Mouse (Mus musculus): ENCODE results near the gene Mgat5. TPM values are rescaled to one million over a fixed set of nuclear protein-coding genes. Genes with fewer than 3 reads are reported as not detected.

Mgat5 gene
- polyA plus RNA-seq, 2 experiments = 6.6 to 8.4 TPM

GRCm38 (mm10) chr1:127305582-127305981 lies 100.8 kb downstream of the Mgat5 start:
- WGBS = 79% methylated on average over 2 of the region's 2 CpGs
- no peak overlapping the region for H3K9ac ChIP-seq (ENCODE audit: low read depth, low read length, severe bottlenecking)
- no peak for TF ChIP-seq POLR2A (IDR thresholded peaks at IDR 0.05; ENCODE audit: borderline replicate concordance, extremely low read depth, insufficient read depth, insufficient read length)
- no peaks in the 10 kb centered on the region for H3K9me3 ChIP-seq (ENCODE audit: control insufficient read depth, low read length)
- H3K27me3 ChIP-seq (ENCODE audit: control insufficient read depth, insufficient read depth, low read length) = no peaks in the 10 kb centered on the region
- no peak overlapping the region for H3K27ac ChIP-seq (replicated peaks; ENCODE audit: low read depth, low read length)
- DNase-seq (ENCODE audit: low spot score) = no peak
- no peaks in the 10 kb centered on the region for H3K36me3 ChIP-seq (ENCODE audit: control insufficient read depth, insufficient read depth, low read length)
- no peaks in the 10 kb centered on the region for H3K4me1 ChIP-seq (ENCODE audit: control insufficient read depth, insufficient read depth, low read length)
- no peak for ATAC-seq (ENCODE audit: low FRiP score, low read depth)
- H3K4me2 ChIP-seq (replicated peaks; ENCODE audit: low read depth, low read length, severe bottlenecking) = no peak overlapping the region
- no peak overlapping the region for H3K4me3 ChIP-seq (replicated peaks; ENCODE audit: low read length)

DNA sequence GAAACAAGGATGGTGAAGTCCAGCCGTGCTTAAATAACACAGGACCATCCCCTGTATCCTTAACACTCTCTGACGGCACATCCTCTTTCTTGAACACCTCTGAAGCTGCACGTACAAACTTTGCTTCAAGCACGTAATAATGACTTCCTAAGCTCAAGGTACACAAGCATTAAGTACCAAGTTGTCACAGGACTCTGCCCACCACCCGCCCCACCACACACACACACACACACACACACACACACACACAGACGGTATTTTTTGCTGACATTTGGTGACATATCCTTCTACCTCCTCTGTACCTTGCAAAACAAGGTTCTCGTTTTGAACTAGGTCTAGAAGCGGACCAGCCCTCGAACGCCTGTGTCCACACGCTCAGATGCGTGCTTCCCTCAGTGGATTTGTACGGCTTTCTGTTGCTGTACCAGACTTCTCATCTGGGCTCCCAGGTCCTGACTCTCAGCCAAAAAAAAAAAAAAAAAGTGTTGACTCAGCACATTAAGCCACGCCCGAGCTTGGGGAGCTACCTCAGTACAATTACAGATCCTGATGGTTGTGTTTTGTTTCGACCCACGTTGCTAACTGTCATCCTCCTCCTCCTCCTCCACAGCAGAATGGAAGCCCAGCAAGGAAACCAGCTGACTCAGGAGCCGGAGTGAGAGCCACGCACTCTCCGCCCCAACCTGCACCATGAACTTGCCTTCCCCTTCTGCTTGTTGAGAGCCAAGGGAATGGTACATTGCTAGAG lies 101.4 kb downstream of the Mgat5 start:
- no peak for ATAC-seq (ENCODE audit: low FRiP score, low read depth)
- H3K27ac ChIP-seq (replicated peaks; ENCODE audit: low read depth, low read length) = no peak overlapping the region

GRCm38 (mm10) chr1:127307361-127307760 lies 102.5 kb downstream of the Mgat5 start:
- no peak overlapping the region for H3K4me2 ChIP-seq (replicated peaks; ENCODE audit: low read depth, low read length, severe bottlenecking)
- no peaks in the 10 kb centered on the region for H3K4me1 ChIP-seq (ENCODE audit: control insufficient read depth, insufficient read depth, low read length)
- no peak overlapping the region for H3K9ac ChIP-seq (ENCODE audit: low read depth, low read length, severe bottlenecking)
- H3K27ac ChIP-seq (replicated peaks; ENCODE audit: low read depth, low read length) = no peak overlapping the region
- H3K4me3 ChIP-seq (replicated peaks; ENCODE audit: low read length) = no peak overlapping the region
- no peak for ATAC-seq (ENCODE audit: low FRiP score, low read depth)
- no peak for DNase-seq (ENCODE audit: low spot score)
- H3K27me3 ChIP-seq (ENCODE audit: control insufficient read depth, insufficient read depth, low read length) = no peaks in the 10 kb centered on the region
- H3K9me3 ChIP-seq (ENCODE audit: control insufficient read depth, low read length) = no peaks in the 10 kb centered on the region
- TF ChIP-seq POLR2A (IDR thresholded peaks at IDR 0.05; ENCODE audit: borderline replicate concordance, extremely low read depth, insufficient read depth, insufficient read length) = no peak
- H3K36me3 ChIP-seq (ENCODE audit: control insufficient read depth, insufficient read depth, low read length) = no peaks in the 10 kb centered on the region
- 79% methylated on average over 4 of the region's 4 CpGs for WGBS

More for the DNA sequence above, 101.4 kb downstream of the Mgat5 start:
- Histone ChIP-seq H3K9me3 (ENCODE audit: control insufficient read depth, low read length) (no peaks in the 10 kb centered on the region), H3K4me1 (ENCODE audit: control insufficient read depth, insufficient read depth, low read length) (no peaks in the 10 kb centered on the region), H3K36me3 (ENCODE audit: control insufficient read depth, insufficient read depth, low read length) (no peaks in the 10 kb centered on the region), H3K4me2 (replicated peaks; ENCODE audit: low read depth, low read length, severe bottlenecking) (no peak overlapping the region), H3K9ac (ENCODE audit: low read depth, low read length, severe bottlenecking) (no peak overlapping the region), H3K4me3 (replicated peaks; ENCODE audit: low read length) (no peak overlapping the region), H3K27me3 (ENCODE audit: control insufficient read depth, insufficient read depth, low read length) (no peaks in the 10 kb centered on the region)
- WGBS = 79% methylated on average over 20 of the region's 20 CpGs
- DNase-seq (ENCODE audit: low spot score) = peak; percentile 7
- TF ChIP-seq POLR2A (IDR thresholded peaks at IDR 0.05; ENCODE audit: borderline replicate concordance, extremely low read depth, insufficient read depth, insufficient read length) = no peak

DNA sequence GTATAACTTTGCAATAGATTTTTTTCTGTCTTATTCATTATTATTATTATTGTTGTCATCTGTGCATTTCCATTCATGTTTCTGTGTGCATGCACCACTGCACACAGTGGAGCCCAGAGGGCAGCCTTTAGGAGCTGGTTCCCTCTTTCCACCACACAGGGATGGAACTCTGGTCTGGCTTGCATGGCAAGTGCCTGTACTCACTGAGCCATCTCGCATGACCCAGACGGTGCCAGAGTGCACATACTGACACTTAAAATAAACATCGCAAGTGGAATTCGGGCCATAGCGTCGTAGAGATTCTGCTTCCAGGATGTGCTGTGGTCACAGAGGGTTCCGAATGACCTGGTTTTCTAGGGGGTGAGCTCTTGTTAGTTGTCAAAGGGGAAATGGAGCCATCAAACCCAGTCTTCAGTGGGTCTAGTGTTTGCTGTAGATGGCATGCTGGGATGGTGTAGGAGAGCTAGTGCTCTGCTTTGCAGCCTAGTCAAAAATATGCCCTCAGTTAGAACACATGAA lies 103.5 kb downstream of the Mgat5 start:
- Histone ChIP-seq H3K4me1 (ENCODE audit: control insufficient read depth, insufficient read depth, low read length) (no peaks in the 10 kb centered on the region), H3K9ac (ENCODE audit: low read depth, low read length, severe bottlenecking) (no peak overlapping the region), H3K4me3 (replicated peaks; ENCODE audit: low read length) (no peak overlapping the region), H3K4me2 (replicated peaks; ENCODE audit: low read depth, low read length, severe bottlenecking) (no peak overlapping the region), H3K27me3 (ENCODE audit: control insufficient read depth, insufficient read depth, low read length) (no peaks in the 10 kb centered on the region), H3K36me3 (ENCODE audit: control insufficient read depth, insufficient read depth, low read length) (no peaks in the 10 kb centered on the region), H3K9me3 (ENCODE audit: control insufficient read depth, low read length) (no peaks in the 10 kb centered on the region), H3K27ac (replicated peaks; ENCODE audit: low read depth, low read length) (no peak overlapping the region)
- TF ChIP-seq POLR2A (IDR thresholded peaks at IDR 0.05; ENCODE audit: borderline replicate concordance, extremely low read depth, insufficient read depth, insufficient read length) = no peak
- no peak for DNase-seq (ENCODE audit: low spot score)
- ATAC-seq (ENCODE audit: low FRiP score, low read depth) = no peak
- 91% methylated on average over 7 of the region's 7 CpGs for WGBS

DNA sequence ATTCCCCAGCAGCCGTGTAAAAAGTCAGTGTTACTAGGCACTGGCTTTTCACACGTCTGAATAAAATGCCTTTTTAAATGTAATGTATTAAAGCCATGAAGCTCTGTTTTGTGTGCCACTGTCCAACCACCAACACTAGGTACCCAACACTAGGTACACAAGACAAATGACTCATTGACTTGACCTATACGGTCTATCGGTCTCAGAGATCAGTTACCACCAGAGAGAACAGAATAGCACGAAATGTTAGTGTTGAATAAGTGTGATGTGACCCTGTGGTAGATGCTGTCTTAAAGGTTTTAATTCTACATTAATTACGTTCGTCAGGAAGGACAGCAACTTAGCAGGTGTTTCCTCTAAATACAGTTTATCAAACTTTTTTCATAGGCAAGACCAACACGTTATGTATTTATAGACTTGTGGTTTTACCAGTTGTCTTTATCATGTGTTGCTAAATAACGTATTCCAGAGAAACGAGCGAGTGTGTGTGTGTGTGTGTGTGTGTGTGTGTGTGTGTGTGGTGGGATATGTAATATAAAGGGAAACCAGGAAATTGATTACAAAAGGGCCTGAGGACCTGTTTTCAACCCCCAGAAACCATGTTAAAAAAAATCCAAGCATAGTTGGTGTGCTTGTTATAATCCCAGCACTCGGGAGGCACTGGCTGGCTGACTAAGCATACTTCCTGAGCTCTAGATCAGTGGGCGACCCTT lies 104.3 kb downstream of the Mgat5 start:
- H3K4me3 ChIP-seq (replicated peaks; ENCODE audit: low read length) = no peak overlapping the region
- 85% methylated on average over 13 of the region's 13 CpGs for WGBS
- DNase-seq (ENCODE audit: low spot score) = no peak
- ATAC-seq (ENCODE audit: low FRiP score, low read depth) = no peak
- H3K36me3 ChIP-seq (ENCODE audit: control insufficient read depth, insufficient read depth, low read length) = no peaks in the 10 kb centered on the region
- H3K9me3 ChIP-seq (ENCODE audit: control insufficient read depth, low read length) = no peaks in the 10 kb centered on the region
- no peak overlapping the region for H3K4me2 ChIP-seq (replicated peaks; ENCODE audit: low read depth, low read length, severe bottlenecking)
- no peaks in the 10 kb centered on the region for H3K4me1 ChIP-seq (ENCODE audit: control insufficient read depth, insufficient read depth, low read length)
- H3K27me3 ChIP-seq (ENCODE audit: control insufficient read depth, insufficient read depth, low read length) = no peaks in the 10 kb centered on the region
- no peak overlapping the region for H3K9ac ChIP-seq (ENCODE audit: low read depth, low read length, severe bottlenecking)
- no peak overlapping the region for H3K27ac ChIP-seq (replicated peaks; ENCODE audit: low read depth, low read length)
- TF ChIP-seq POLR2A (IDR thresholded peaks at IDR 0.05; ENCODE audit: borderline replicate concordance, extremely low read depth, insufficient read depth, insufficient read length) = no peak
